Mouse (Mus musculus) midbrain, embryonic 14.5 days (tissue): ENCODE measurements at regions not wholly inside any gene's neighbourhood (a gene's known extent, or its start where the extent isn't known, plus 50 kb on each side); places are given as distances from the start of the nearest gene placed in this dataset.

ENCODE experiments used
- ATAC-seq: fragments of 200-750 bp; cut with Nextera tagmentation; 2 replicates; pipeline ENCODE4 v1.8.0; 2017; ENCODE audit warnings: moderate number of reproducible peaks, moderate library complexity; ENCODE audit not compliant: low FRiP score, low TSS enrichment
- DNase-seq: peaks from one replicate; pipeline ENCODE4 v3.0.0-alpha.2; 2015
- H3K27ac ChIP-seq: fragments of 300-500 bp; sonication (generic); replicated peaks from 2 replicates; pipeline ENCODE4 v1.5.1; 2014; ENCODE audit warnings: mild to moderate bottlenecking, low read depth, low read length, moderate library complexity
- H3K27me3 ChIP-seq: fragments of 300-500 bp; sonication (generic); 2 replicates; pipeline ENCODE4 v1.6.1; 2014; ENCODE audit warnings: low read length, control low read depth, mixed read lengths; ENCODE audit not compliant: control insufficient read depth, insufficient read depth
- H3K36me3 ChIP-seq: fragments of 300-500 bp; sonication (generic); 2 replicates; pipeline ENCODE4 v1.6.1; 2014; ENCODE audit warnings: low read length, control low read depth; ENCODE audit not compliant: control insufficient read depth, insufficient read depth
- H3K4me1 ChIP-seq: fragments of 300-500 bp; sonication (generic); 2 replicates; pipeline ENCODE4 v1.6.1; 2014; ENCODE audit warnings: mild to moderate bottlenecking, antibody characterized with exemption, low read length, control low read depth; ENCODE audit not compliant: control insufficient read depth, insufficient read depth
- H3K4me2 ChIP-seq: fragments of 300-500 bp; sonication (generic); 2 replicates; pipeline ENCODE4 v1.6.1; 2014; ENCODE audit warnings: mild to moderate bottlenecking, low read length, moderate library complexity
- H3K4me3 ChIP-seq: fragments of 300-500 bp; sonication (generic); replicated peaks from 2 replicates; pipeline ENCODE4 v1.5.1; 2014; ENCODE audit warnings: low read depth, low read length
- H3K9ac ChIP-seq: fragments of 300-500 bp; sonication (generic); replicated peaks from 2 replicates; pipeline ENCODE4 v1.6.1; 2014; ENCODE audit warnings: mild to moderate bottlenecking, low read length, moderate library complexity
- H3K9me3 ChIP-seq: fragments of 300-500 bp; sonication (generic); 2 replicates; pipeline ENCODE4 v1.6.1; 2016; ENCODE audit warnings: low read length, control low read depth, mixed read lengths; ENCODE audit not compliant: control insufficient read depth
- WGBS: fragments of 180-500 bp; shearing (Covaris S2); extraction: QIAGEN DNeasy Blood & Tissue Kit; methylation state at CpG from one replicate; pipeline ENCODE4 v1.1.7; 2014; 5-methylcytosine and 5-hydroxymethylcytosine counted together

- peaks cover 2% of the 10 kb centered on the region; the same call in 1 of the 2 replicates for H3K4me1 ChIP-seq
- 88% methylated on average over 5 of the region's 5 CpGs for WGBS
- H3K4me3 ChIP-seq, result no peak overlapping the region
- no peak for DNase-seq
- no peaks in the 10 kb centered on the region for H3K27me3 ChIP-seq
- no peak overlapping the region for H3K9ac ChIP-seq
- no peak overlapping the region for H3K27ac ChIP-seq
- H3K9me3 ChIP-seq, result no peaks in the 10 kb centered on the region
- no peaks in the 10 kb centered on the region for H3K36me3 ChIP-seq
- H3K4me2 ChIP-seq, result no peak overlapping the region
- ATAC-seq, result no peak
Measured at GRCm38 (mm10) chr9:43976366-43976765, 66.8 kb upstream of the Thy1 start.

- no peak overlapping the region for H3K4me2 ChIP-seq
- H3K27me3 ChIP-seq, result no peaks in the 10 kb centered on the region
- 68% methylated on average over 3 of the region's 3 CpGs for WGBS
- DNase-seq (no peak), ATAC-seq (no peak)
- no peaks in the 10 kb centered on the region for H3K9me3 ChIP-seq
- H3K27ac ChIP-seq, result no peak overlapping the region
- no peak overlapping the region for H3K4me3 ChIP-seq
- H3K36me3 ChIP-seq, result no peaks in the 10 kb centered on the region
- H3K9ac ChIP-seq, result no peak overlapping the region
- no peaks in the 10 kb centered on the region for H3K4me1 ChIP-seq
Measured at GRCm38 (mm10) chr9:43977773-43978172, 65.4 kb upstream of the Thy1 start.

DNA sequence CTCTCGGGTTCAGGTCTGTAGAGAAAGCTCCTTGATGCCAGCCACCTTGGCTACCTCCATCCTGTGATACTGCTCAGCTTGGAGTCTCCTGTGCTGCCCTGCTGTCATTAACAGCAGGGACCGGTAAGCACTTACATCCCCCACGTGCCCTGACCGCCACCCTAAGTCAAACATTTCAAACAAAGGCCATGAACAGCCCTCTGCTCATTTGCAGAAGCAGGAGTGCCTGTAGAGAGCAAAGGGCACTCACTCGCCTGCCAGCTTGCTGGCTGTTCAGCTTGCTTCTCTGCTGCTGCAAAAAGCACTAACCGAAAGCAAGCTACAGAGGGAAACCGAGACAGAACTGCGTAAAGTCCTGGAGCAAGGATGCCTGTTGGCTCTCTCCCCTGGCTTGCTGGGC lies 61.8 kb upstream of the Thy1 start:
- no peaks in the 10 kb centered on the region for H3K4me1 ChIP-seq
- H3K9ac ChIP-seq, result no peak overlapping the region
- no peaks in the 10 kb centered on the region for H3K9me3 ChIP-seq
- no peak overlapping the region for H3K4me3 ChIP-seq
- H3K4me2 ChIP-seq, result no peak overlapping the region
- DNase-seq, result no peak
- WGBS, result 36% methylated on average over 8 of the region's 8 CpGs
- no peak for ATAC-seq
- no peaks in the 10 kb centered on the region for H3K36me3 ChIP-seq
- no peak overlapping the region for H3K27ac ChIP-seq
- no peaks in the 10 kb centered on the region for H3K27me3 ChIP-seq

GRCm38 (mm10) chr9:43982359-43982889 lies 60.8 kb upstream of the Thy1 start:
- no peaks in the 10 kb centered on the region for H3K27me3 ChIP-seq
- H3K36me3 ChIP-seq, result no peaks in the 10 kb centered on the region
- H3K9ac ChIP-seq, result no peak overlapping the region
- no peak overlapping the region for H3K27ac ChIP-seq
- no peaks in the 10 kb centered on the region for H3K9me3 ChIP-seq
- no peak for DNase-seq
- H3K4me2 ChIP-seq, result no peak overlapping the region
- WGBS, result 67% methylated on average over 5 of the region's 5 CpGs
- no peak for ATAC-seq
- H3K4me3 ChIP-seq, result no peak overlapping the region
- H3K4me1 ChIP-seq, result no peaks in the 10 kb centered on the region

DNA sequence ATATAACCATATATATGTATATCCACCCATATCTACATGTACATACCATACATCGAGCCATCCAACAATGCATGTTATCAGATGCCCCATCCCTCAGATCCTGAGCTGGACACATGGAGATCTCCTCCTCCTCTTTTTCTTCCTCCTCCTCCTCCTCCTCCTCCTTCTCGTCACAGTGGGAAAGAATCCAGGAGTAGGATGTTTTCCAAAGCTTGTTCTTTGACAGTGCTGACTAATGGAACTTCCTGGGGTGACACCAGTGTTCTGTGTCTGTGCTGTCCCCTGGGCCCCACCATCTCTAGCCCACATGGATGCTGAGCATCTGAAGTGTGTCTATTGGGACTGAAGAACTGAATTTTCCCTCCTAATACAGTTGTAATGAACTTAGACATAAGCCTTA lies 60.0 kb upstream of the Thy1 start:
- H3K27ac ChIP-seq, result no peak overlapping the region
- H3K4me2 ChIP-seq, result no peak overlapping the region
- H3K4me3 ChIP-seq, result no peak overlapping the region
- no peak for DNase-seq
- WGBS, result 69% methylated on average over 2 of the region's 2 CpGs
- H3K9me3 ChIP-seq, result no peaks in the 10 kb centered on the region
- no peak overlapping the region for H3K9ac ChIP-seq
- H3K27me3 ChIP-seq, result no peaks in the 10 kb centered on the region
- H3K4me1 ChIP-seq, result no peaks in the 10 kb centered on the region
- ATAC-seq, result no peak
- no peaks in the 10 kb centered on the region for H3K36me3 ChIP-seq

DNA sequence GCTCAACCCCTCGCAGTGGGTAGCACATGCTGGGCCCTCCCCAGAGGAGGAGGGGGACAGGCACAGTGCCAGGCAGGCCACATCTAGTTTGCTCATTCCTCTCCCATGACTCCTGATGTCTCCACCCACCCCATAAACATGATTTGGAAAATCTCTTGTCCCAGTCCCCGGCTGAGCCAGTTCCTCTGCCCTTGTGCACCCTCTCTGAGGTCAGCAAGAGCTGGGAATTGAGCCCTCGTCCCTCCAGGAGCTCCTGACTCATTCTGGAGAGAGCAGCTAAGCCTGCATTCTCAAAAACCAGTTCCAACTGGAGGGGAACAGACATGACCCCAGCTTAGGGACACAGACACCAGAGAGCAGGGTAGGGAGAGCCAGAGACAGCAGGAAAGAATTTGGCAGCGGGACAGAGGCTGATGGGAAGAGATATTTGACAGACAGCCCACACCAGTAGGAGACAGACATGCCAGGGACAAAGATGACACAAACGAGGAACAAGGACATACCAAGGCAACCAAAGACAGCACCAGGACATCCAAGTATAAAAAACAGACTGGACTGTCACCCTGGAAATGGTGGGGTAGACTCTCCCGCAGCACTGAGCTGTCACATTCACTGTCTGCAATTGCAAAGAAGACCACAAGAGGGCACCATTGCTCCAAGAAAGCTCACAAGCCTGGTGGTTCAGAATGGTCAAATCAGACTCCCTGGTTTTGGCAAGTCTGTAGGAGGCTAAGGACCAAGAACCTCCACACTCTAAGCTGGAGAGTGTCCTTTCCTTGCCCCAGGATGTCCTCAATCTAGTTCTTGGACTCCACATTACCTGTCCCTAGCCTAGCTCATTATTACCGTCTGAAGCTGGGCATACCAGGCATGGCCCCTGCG lies 58.8 kb upstream of the Thy1 start:
- Histone ChIP-seq H3K27ac (no peak overlapping the region), H3K9ac (no peak overlapping the region), H3K27me3 (no peaks in the 10 kb centered on the region), H3K4me2 (no peak overlapping the region), H3K4me1 (no peaks in the 10 kb centered on the region), H3K4me3 (no peak overlapping the region), H3K36me3 (no peaks in the 10 kb centered on the region), H3K9me3 (no peaks in the 10 kb centered on the region)
- ATAC-seq, result peak; percentile 31; the same call in 1 of the 2 replicates
- 50% methylated on average over 8 of the region's 8 CpGs for WGBS
- DNase-seq, result peak; percentile 93

GRCm38 (mm10) chr9:43987957-43988356 lies 55.2 kb upstream of the Thy1 start:
- no peaks in the 10 kb centered on the region for H3K9me3 ChIP-seq
- 91% methylated on average over 6 of the region's 6 CpGs for WGBS
- no peaks in the 10 kb centered on the region for H3K27me3 ChIP-seq
- no peak overlapping the region for H3K9ac ChIP-seq
- H3K27ac ChIP-seq, result no peak overlapping the region
- no peak for ATAC-seq
- no peak for DNase-seq
- no peaks in the 10 kb centered on the region for H3K4me1 ChIP-seq
- H3K4me2 ChIP-seq, result no peak overlapping the region
- H3K4me3 ChIP-seq, result no peak overlapping the region
- no peaks in the 10 kb centered on the region for H3K36me3 ChIP-seq

GRCm38 (mm10) chr9:43988981-43989860 lies 54.0 kb upstream of the Thy1 start:
- Histone ChIP-seq H3K4me3 (no peak overlapping the region), H3K9ac (no peak overlapping the region), H3K4me1 (no peaks in the 10 kb centered on the region), H3K4me2 (no peak overlapping the region), H3K27ac (no peak overlapping the region), H3K9me3 (no peaks in the 10 kb centered on the region), H3K27me3 (no peaks in the 10 kb centered on the region), H3K36me3 (no peaks in the 10 kb centered on the region)
- WGBS, result 55% methylated on average over 13 of the region's 13 CpGs
- no peak for DNase-seq
- no peak for ATAC-seq
